Mouse (Mus musculus) neural tube, embryonic 13.5 days (tissue): ENCODE results near the gene Cmtm8. TPM values are rescaled to one million over a fixed set of nuclear protein-coding genes. Genes with fewer than 3 reads are reported as not detected.

Source experiments
- ATAC-seq: fragments of 200-750 bp; cut with Nextera tagmentation; 2 replicates; pipeline ENCODE4 v1.8.0; 2017; ENCODE audit warnings: low read depth, mild to moderate bottlenecking, moderate TSS enrichment, moderate library complexity
- H3K27ac ChIP-seq: fragments of 300-500 bp; sonication (generic); replicated peaks from 2 replicates; pipeline ENCODE4 v1.5.1; 2015; ENCODE audit warnings: moderate library complexity, mild to moderate bottlenecking, inconsistent platforms
- H3K27me3 ChIP-seq: fragments of 300-500 bp; sonication (generic); 2 replicates; pipeline ENCODE4 v1.6.1; 2015; ENCODE audit warnings: mild to moderate bottlenecking, inconsistent platforms
- H3K36me3 ChIP-seq: fragments of 300-500 bp; sonication (generic); 2 replicates; pipeline ENCODE4 v1.6.1; 2015; ENCODE audit warnings: mild to moderate bottlenecking, inconsistent platforms
- H3K4me1 ChIP-seq: fragments of 300-500 bp; sonication (generic); replicated peaks from 2 replicates; pipeline ENCODE4 v1.6.1; 2015; ENCODE audit warnings: inconsistent platforms
- H3K4me2 ChIP-seq: fragments of 300-500 bp; sonication (generic); 2 replicates; pipeline ENCODE4 v1.6.1; 2015; ENCODE audit warnings: inconsistent platforms, mild to moderate bottlenecking, moderate library complexity
- H3K4me3 ChIP-seq: fragments of 300-500 bp; sonication (generic); 2 replicates; pipeline ENCODE4 v1.5.1; 2015; ENCODE audit warnings: mild to moderate bottlenecking, inconsistent platforms
- H3K9ac ChIP-seq: fragments of 300-500 bp; sonication (generic); 2 replicates; pipeline ENCODE4 v1.6.1; 2015; ENCODE audit warnings: moderate library complexity, mild to moderate bottlenecking, inconsistent platforms
- H3K9me3 ChIP-seq: fragments of 300-500 bp; sonication (generic); 2 replicates; pipeline ENCODE4 v1.6.1; 2016; ENCODE audit warnings: inconsistent platforms
- WGBS: fragments of 180-500 bp; shearing (Covaris S2); methylation state at CpG from one replicate; pipeline ENCODE4 v1.1.7; 2015; 5-methylcytosine and 5-hydroxymethylcytosine counted together
- polyA plus RNA-seq: library from polyadenylated mRNA; unstranded; fragments of >200 nt; fragmentation: Nextera tagmentation; extraction: Ambion mirVana; gene quantifications from 2 replicates; pipeline ENCODE4 v1.2.1, GENCODE M21; 2015

Gene Cmtm8
- polyA plus RNA-seq, 1 experiment from 2014 or later: 17.3 TPM

- WGBS: 68% methylated on average over 2 of the region's 2 CpGs
Observed at GRCm38 (mm10) chr9:114767507-114767906, 76.4 kb downstream of the Cmtm8 start.

GRCm38 (mm10) chr9:114767030-114767429 is 76.9 kb downstream of the Cmtm8 start:
- no peaks in the 10 kb centered on the region for H3K36me3 ChIP-seq
- peaks cover 17% of the 10 kb centered on the region for H3K4me1 ChIP-seq
- H3K27me3 ChIP-seq: no peaks in the 10 kb centered on the region
- WGBS: 37% methylated on average over 13 of the region's 13 CpGs
- no peak overlapping the region for H3K4me2 ChIP-seq
- ATAC-seq: peak; percentile 70
- H3K9ac ChIP-seq: no peak overlapping the region
- peak overlapping the region; percentile 49; the same call in 1 of the 2 replicates for H3K27ac ChIP-seq
- no peak overlapping the region for H3K4me3 ChIP-seq
- no peaks in the 10 kb centered on the region for H3K9me3 ChIP-seq

More at GRCm38 (mm10) chr9:114767507-114767906, 76.4 kb downstream of the Cmtm8 start:
- Histone ChIP-seq H3K4me3 (no peak overlapping the region), H3K4me2 (no peak overlapping the region), H3K27ac (peak overlapping the region; percentile 49; the same call in 1 of the 2 replicates), H3K9me3 (no peaks in the 10 kb centered on the region), H3K9ac (no peak overlapping the region), H3K4me1 (peaks cover 17% of the 10 kb centered on the region), H3K27me3 (no peaks in the 10 kb centered on the region), H3K36me3 (no peaks in the 10 kb centered on the region)
- no peak for ATAC-seq

GRCm38 (mm10) chr9:114763341-114763740 is 80.6 kb downstream of the Cmtm8 start:
- WGBS: 62% methylated on average over 13 of the region's 13 CpGs
- H3K36me3 ChIP-seq: no peaks in the 10 kb centered on the region
- H3K27ac ChIP-seq: no peak overlapping the region
- H3K4me1 ChIP-seq: peaks cover 29% of the 10 kb centered on the region
- H3K4me2 ChIP-seq: no peak overlapping the region
- no peak overlapping the region for H3K9ac ChIP-seq
- no peak overlapping the region for H3K4me3 ChIP-seq
- ATAC-seq: no peak
- H3K9me3 ChIP-seq: no peaks in the 10 kb centered on the region
- H3K27me3 ChIP-seq: no peaks in the 10 kb centered on the region

GRCm38 (mm10) chr9:114761848-114762247 is 82.1 kb downstream of the Cmtm8 start:
- peaks cover 16% of the 10 kb centered on the region for H3K4me1 ChIP-seq
- 81% methylated on average over 11 of the region's 11 CpGs for WGBS
- H3K9me3 ChIP-seq: no peaks in the 10 kb centered on the region
- no peak overlapping the region for H3K27ac ChIP-seq
- H3K4me3 ChIP-seq: no peak overlapping the region
- no peak overlapping the region for H3K4me2 ChIP-seq
- no peaks in the 10 kb centered on the region for H3K27me3 ChIP-seq
- no peak for ATAC-seq
- H3K36me3 ChIP-seq: no peaks in the 10 kb centered on the region
- H3K9ac ChIP-seq: no peak overlapping the region

- WGBS: 91% methylated on average over 5 of the region's 5 CpGs
- H3K27me3 ChIP-seq: no peaks in the 10 kb centered on the region
- H3K36me3 ChIP-seq: no peaks in the 10 kb centered on the region
- H3K4me3 ChIP-seq: no peak overlapping the region
- no peaks in the 10 kb centered on the region for H3K9me3 ChIP-seq
- H3K4me2 ChIP-seq: no peak overlapping the region
- peaks cover 12% of the 10 kb centered on the region for H3K4me1 ChIP-seq
- peak overlapping the region; percentile 52 for H3K27ac ChIP-seq
- ATAC-seq: no peak
- H3K9ac ChIP-seq: no peak overlapping the region
Observed at GRCm38 (mm10) chr9:114760353-114760752, 83.6 kb downstream of the Cmtm8 start.

GRCm38 (mm10) chr9:114759886-114760285 is 84.1 kb downstream of the Cmtm8 start:
- H3K36me3 ChIP-seq: no peaks in the 10 kb centered on the region
- no peaks in the 10 kb centered on the region for H3K9me3 ChIP-seq
- 47% methylated on average over 4 of the region's 4 CpGs for WGBS

GRCm38 (mm10) chr9:114758801-114759200 is 85.2 kb downstream of the Cmtm8 start:
- Histone ChIP-seq H3K4me3 (no peak overlapping the region), H3K36me3 (no peaks in the 10 kb centered on the region), H3K9ac (no peak overlapping the region), H3K4me2 (no peak overlapping the region), H3K27me3 (no peaks in the 10 kb centered on the region), H3K27ac (no peak overlapping the region), H3K4me1 (peaks cover 12% of the 10 kb centered on the region), H3K9me3 (no peaks in the 10 kb centered on the region)
- ATAC-seq: no peak
- WGBS: 85% methylated on average over 5 of the region's 5 CpGs

More at GRCm38 (mm10) chr9:114759886-114760285, 84.1 kb downstream of the Cmtm8 start:
- Histone ChIP-seq H3K27me3 (no peaks in the 10 kb centered on the region), H3K4me3 (no peak overlapping the region), H3K4me2 (no peak overlapping the region), H3K4me1 (peaks cover 12% of the 10 kb centered on the region), H3K27ac (peak overlapping the region; percentile 52), H3K9ac (no peak overlapping the region)
- ATAC-seq: peak; percentile 48

GRCm38 (mm10) chr9:114758272-114758671 is 85.7 kb downstream of the Cmtm8 start:
- Histone ChIP-seq H3K9me3 (no peaks in the 10 kb centered on the region), H3K36me3 (no peaks in the 10 kb centered on the region), H3K27ac (no peak overlapping the region), H3K27me3 (no peaks in the 10 kb centered on the region), H3K4me2 (no peak overlapping the region), H3K9ac (no peak overlapping the region), H3K4me1 (peaks cover 14% of the 10 kb centered on the region), H3K4me3 (no peak overlapping the region)
- ATAC-seq: no peak
- WGBS: 80% methylated on average over 7 of the region's 7 CpGs

- Histone ChIP-seq H3K4me3 (peak overlapping the region; percentile 41), H3K4me2 (peak overlapping the region; percentile 60), H3K4me1 (peaks cover 15% of the 10 kb centered on the region), H3K36me3 (peaks cover 15% of the 10 kb centered on the region), H3K9me3 (no peaks in the 10 kb centered on the region), H3K27ac (peak overlapping the region; percentile 53), H3K27me3 (no peaks in the 10 kb centered on the region), H3K9ac (peak overlapping the region; percentile 60)
- 4% methylated on average over 36 of the region's 36 CpGs for WGBS
- peak; percentile 90 for ATAC-seq
Observed at GRCm38 (mm10) chr9:114752863-114753484, 91.0 kb downstream of the Cmtm8 start.

- Histone ChIP-seq H3K4me2 (peak overlapping the region; percentile 60), H3K9me3 (no peaks in the 10 kb centered on the region), H3K27ac (peak overlapping the region; percentile 53), H3K9ac (peak overlapping the region; percentile 60), H3K36me3 (peaks cover 22% of the 10 kb centered on the region), H3K4me1 (peaks cover 15% of the 10 kb centered on the region), H3K27me3 (no peaks in the 10 kb centered on the region), H3K4me3 (peak overlapping the region; percentile 41)
- ATAC-seq: peak; percentile 20; the same call in 1 of the 2 replicates
- WGBS: 74% methylated on average over 9 of the region's 9 CpGs
Observed at GRCm38 (mm10) chr9:114752311-114752710, 91.6 kb downstream of the Cmtm8 start.

GRCm38 (mm10) chr9:114751582-114751981 is 92.4 kb downstream of the Cmtm8 start:
- Histone ChIP-seq H3K27ac (no peak overlapping the region), H3K9me3 (no peaks in the 10 kb centered on the region), H3K4me3 (no peak overlapping the region), H3K27me3 (no peaks in the 10 kb centered on the region), H3K4me1 (peaks cover 15% of the 10 kb centered on the region), H3K4me2 (no peak overlapping the region), H3K9ac (no peak overlapping the region), H3K36me3 (peaks cover 29% of the 10 kb centered on the region)
- 79% methylated on average over 3 of the region's 3 CpGs for WGBS
- no peak for ATAC-seq

GRCm38 (mm10) chr9:114747466-114747865 is 96.5 kb downstream of the Cmtm8 start:
- ATAC-seq: no peak
- Histone ChIP-seq H3K4me2 (no peak overlapping the region), H3K9ac (no peak overlapping the region), H3K9me3 (no peaks in the 10 kb centered on the region), H3K27me3 (no peaks in the 10 kb centered on the region), H3K4me3 (no peak overlapping the region), H3K36me3 (peaks cover 38% of the 10 kb centered on the region), H3K4me1 (peaks cover 5% of the 10 kb centered on the region), H3K27ac (0 out of 2 replicates have a peak overlapping the region, but pooled peaks have one; percentile 18)
- WGBS: 88% methylated on average over 12 of the region's 12 CpGs
